Mouse (Mus musculus): ENCODE measurements at regions not wholly inside any gene's neighbourhood (a gene's known extent, or its start where the extent isn't known, plus 50 kb on each side); places are given as distances from the start of the nearest gene placed in this dataset.

GRCm38 (mm10) chr4:37034200-37034599, 82.7 kb upstream of the Lingo2 start:
- 72% methylated on average over 13 of the region's 13 CpGs for WGBS
- Histone ChIP-seq H3K4me2 (replicated peaks; ENCODE audit: low read depth, low read length) (no peak overlapping the region), H3K4me3 (ENCODE audit: low read length) (no peak overlapping the region)

More at GRCm38 (mm10) chr4:37034200-37034599, 82.7 kb upstream of the Lingo2 start:
- Histone ChIP-seq H3K27ac (ENCODE audit: low read length) (no peak overlapping the region), H3K4me1 (ENCODE audit: insufficient read depth, low read length) (no peaks in the 10 kb centered on the region), H3K36me3 (ENCODE audit: insufficient read depth, low read length) (no peaks in the 10 kb centered on the region), H3K9me3 (ENCODE audit: low read length) (no peaks in the 10 kb centered on the region), H3K27me3 (ENCODE audit: insufficient read depth, low read length) (no peaks in the 10 kb centered on the region), H3K9ac (replicated peaks; ENCODE audit: low read length) (no peak overlapping the region)
- 0 out of 2 replicates have a peak, but pooled peaks have one; percentile 46 for ATAC-seq (ENCODE audit: low FRiP score, low TSS enrichment)

Data from kidney, embryonic 16.5 days (tissue).